Mouse (Mus musculus) CH12.LX (cell line): ENCODE results near the gene Trpc4ap. TPM values are rescaled to one million over a fixed set of nuclear protein-coding genes. Genes with fewer than 3 reads are reported as not detected.
"Not testable (repeated sequence)": the region's sequence is repeated elsewhere in the genome, so short reads cannot be mapped to it uniquely, and the experiment has no call there.

Source experiments
- DNase-seq: peaks from one replicate; pipeline ENCODE4 v3.0.0-alpha.2; 2013; ENCODE audit errors: extremely low read depth
- H3K27ac ChIP-seq: 2 replicates; pipeline ENCODE4 v1.5.1; 2012; ENCODE audit warnings: low read depth, mild to moderate bottlenecking, control low read depth, moderate library complexity; ENCODE audit not compliant: insufficient read depth
- H3K27me3 ChIP-seq: replicated peaks from 2 replicates; pipeline ENCODE3; 2012; ENCODE audit warnings: inconsistent platforms
- H3K36me3 ChIP-seq, 2 experiments: replicated peaks in 1 of 2; 2 replicates each; pipeline versions ENCODE3 to v1.6.1; 2012; ENCODE audit warnings: inconsistent platforms in 1 of 2, low read length in 1 of 2, mild to moderate bottlenecking in 1 of 2, mixed read lengths in 1 of 2, moderate library complexity in 1 of 2; ENCODE audit not compliant: control insufficient read depth in 1 of 2, insufficient read depth in 1 of 2
- H3K4me1 ChIP-seq, 2 experiments: 2 replicates each; pipeline ENCODE4 v1.6.1; 2012; ENCODE audit warnings: inconsistent platforms in 1 of 2, moderate library complexity in 1 of 2; ENCODE audit not compliant: insufficient read depth in 2 of 2, control insufficient read depth in 1 of 2
- H3K4me2 ChIP-seq: 2 replicates; pipeline ENCODE4 v1.6.1; 2012; ENCODE audit warnings: low read depth, mild to moderate bottlenecking, control low read depth; ENCODE audit not compliant: poor library complexity, insufficient read depth, severe bottlenecking
- H3K4me3 ChIP-seq, 3 experiments: fragments of 150-350 bp in 1 of 3; sonication (generic) in 1 of 3; replicated peaks in 1 of 3; 2 replicates each; pipeline versions ENCODE3 to v1.5.1; 2011 to 2012; ENCODE audit warnings: low read depth in 2 of 3, low read length in 2 of 3, mild to moderate bottlenecking in 2 of 3, moderate library complexity in 2 of 3, control low read depth in 1 of 3, improper control_type of control experiment in 1 of 3, inconsistent platforms in 1 of 3, mixed read lengths in 1 of 3; ENCODE audit not compliant: poor library complexity in 1 of 3
- H3K79me2 ChIP-seq: replicated peaks from 2 replicates; pipeline ENCODE4 v1.6.1; 2012; ENCODE audit warnings: mild to moderate bottlenecking, moderate library complexity; ENCODE audit not compliant: control insufficient read depth, poor library complexity, insufficient read depth, severe bottlenecking; ENCODE audit errors: extremely low read depth
- H3K9ac ChIP-seq: 2 replicates; pipeline ENCODE4 v1.6.1; 2012; ENCODE audit warnings: low read depth, mild to moderate bottlenecking, control low read depth, moderate library complexity; ENCODE audit not compliant: insufficient read depth
- H3K9me3 ChIP-seq: replicated peaks from 2 replicates; pipeline ENCODE3; 2012; ENCODE audit warnings: low read length, inconsistent platforms, mixed read lengths
- CHD1 ChIP-seq: IDR thresholded peaks from 2 replicates; pipeline ENCODE4 v1.6.1; 2012; ENCODE audit warnings: low read depth, low read length, improper control_type of control experiment, inconsistent platforms
- CHD2 ChIP-seq: IDR thresholded peaks from 2 replicates; pipeline ENCODE4 v1.6.1; 2011; ENCODE audit warnings: low read length, improper control_type of control experiment
- E2F4 ChIP-seq: IDR thresholded peaks from 2 replicates; pipeline ENCODE4 v1.6.1; 2011; ENCODE audit warnings: low read depth, low read length, improper control_type of control experiment; ENCODE audit not compliant: insufficient replicate concordance
- JUN ChIP-seq: IDR thresholded peaks from 2 replicates; pipeline ENCODE4 v1.6.1; 2011; ENCODE audit warnings: low read depth, mild to moderate bottlenecking, low read length, improper control_type of control experiment, moderate library complexity; ENCODE audit not compliant: insufficient read depth
- KAT2A ChIP-seq: IDR thresholded peaks from 2 replicates; pipeline ENCODE4 v1.6.1; 2012; ENCODE audit warnings: low read length, improper control_type of control experiment, inconsistent platforms; ENCODE audit not compliant: insufficient replicate concordance
- MAFK ChIP-seq: IDR thresholded peaks from 2 replicates; pipeline ENCODE4 v1.6.1; 2011; ENCODE audit warnings: low read length, improper control_type of control experiment; ENCODE audit not compliant: insufficient replicate concordance
- MAX ChIP-seq: IDR thresholded peaks from 2 replicates; pipeline ENCODE4 v1.6.1; 2011; ENCODE audit warnings: low read length, improper control_type of control experiment
- MEF2A ChIP-seq: IDR thresholded peaks from 2 replicates; pipeline ENCODE4 v1.6.1; 2014; ENCODE audit warnings: low read depth, mild to moderate bottlenecking, inconsistent platforms, low read length, improper control_type of control experiment, borderline replicate concordance
- NELFE ChIP-seq: IDR thresholded peaks from 2 replicates; pipeline ENCODE4 v1.6.1; 2011; ENCODE audit warnings: low read depth, low read length, improper control_type of control experiment
- NRF1 ChIP-seq: IDR thresholded peaks from 2 replicates; pipeline ENCODE4 v1.6.1; 2014; ENCODE audit warnings: low read depth, mild to moderate bottlenecking, inconsistent platforms, low read length, improper control_type of control experiment, moderate library complexity
- PAX5 ChIP-seq: IDR thresholded peaks from 2 replicates; pipeline ENCODE4 v1.6.1; 2012; ENCODE audit warnings: low read length, inconsistent platforms, mixed read lengths
- SIN3A ChIP-seq: IDR thresholded peaks from 2 replicates; pipeline ENCODE4 v1.6.1; 2012; ENCODE audit warnings: low read length, improper control_type of control experiment, inconsistent platforms
- USF1 ChIP-seq: IDR thresholded peaks from 2 replicates; pipeline ENCODE4 v1.6.1; 2014; ENCODE audit warnings: low read depth, mild to moderate bottlenecking, inconsistent platforms, low read length, improper control_type of control experiment
- ZC3H11A ChIP-seq: IDR thresholded peaks from 2 replicates; pipeline ENCODE4 v1.6.1; 2012; ENCODE audit warnings: low read depth, mild to moderate bottlenecking, inconsistent platforms, low read length, improper control_type of control experiment
- ZKSCAN1 ChIP-seq: IDR thresholded peaks from 2 replicates; pipeline ENCODE4 v1.6.1; 2012; ENCODE audit warnings: low read depth, inconsistent platforms, low read length, improper control_type of control experiment, borderline replicate concordance
- ZMIZ1 ChIP-seq: IDR thresholded peaks from 2 replicates; pipeline ENCODE4 v1.6.1; 2012; ENCODE audit warnings: low read depth, mild to moderate bottlenecking, inconsistent platforms, low read length, improper control_type of control experiment
- dilution Hi-C: fragments of 300-500 bp; cut with MboI; formaldehyde crosslinking; loops from 2 replicates; pipeline ENCODE4 v1.14.3; 2020; ENCODE audit warnings: low sequenced_read_pairs; ENCODE audit not compliant: extremely low pct_unique_long_range_greater_than_20kb, extremely low pct_ligation_motif_present
- in situ Hi-C: fragments of 300-500 bp; cut with MboI; formaldehyde crosslinking; loops from 3 replicates; pipeline ENCODE4 v1.14.3; 2019; ENCODE audit warnings: low sequenced_read_pairs, low pct_ligation_motif_present, low pct_unique_long_range_greater_than_20kb, mixed read lengths
- polyA plus RNA-seq: library from polyadenylated mRNA; unstranded; fragments of >175 nt; gene quantifications from 2 replicates; pipeline ENCODE4 v1.2.1, GENCODE M21; 2012; ENCODE audit warnings: low read depth; ENCODE audit not compliant: insufficient read length
- total RNA-seq, 2 experiments: library from RNA; depleted of rRNA; stranded (reverse); fragments of 300-350 nt in 1 of 2; fragments of >200 nt in 1 of 2; gene quantifications; 2 replicates each; pipeline ENCODE4 v1.2.3; 2012 to 2014

Gene Trpc4ap
- total and polyA plus RNA-seq, 3 experiments, result 52.8 to 105 (median 55.8) TPM

DNA sequence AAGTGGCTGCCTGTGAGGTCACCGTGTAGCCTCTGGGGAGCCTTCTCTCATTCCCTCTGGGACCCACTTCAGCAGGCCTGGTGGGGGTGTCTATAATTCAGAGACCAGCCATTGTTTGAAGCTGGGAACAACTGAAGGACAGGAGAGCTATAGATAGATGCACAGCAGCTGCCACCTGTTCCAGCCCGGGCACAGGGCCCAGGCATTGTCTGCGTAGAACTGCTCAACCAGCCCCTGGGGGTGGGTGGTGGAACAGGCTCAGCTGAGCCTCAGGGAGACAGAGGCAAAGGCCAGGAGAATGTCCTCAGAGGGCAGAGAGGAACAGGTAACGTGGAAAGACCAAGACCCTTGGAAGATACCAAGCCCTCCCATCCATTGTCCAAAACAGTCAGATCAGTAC is 85.8 kb downstream of the Trpc4ap start:
- in situ Hi-C loops (no loop called here), dilution Hi-C loops (no loop called here)
- Histone ChIP-seq H3K79me2 (no peaks in the 10 kb centered on the region), H3K4me1 (peaks cover 0 to 6% of the 10 kb centered on the region in 2 experiments; a peak in 2 of 4 replicates), H3K9ac (no peak overlapping the region), H3K4me3 (no peak overlapping the region), H3K27me3 (peaks cover 49% of the 10 kb centered on the region), H3K36me3 (no peaks in the 10 kb centered on the region), H3K27ac (no peak overlapping the region), H3K4me2 (no peak overlapping the region), H3K9me3 (no peaks in the 10 kb centered on the region)
- no peak for DNase-seq
- TF ChIP-seq JUN (no peak), ZC3H11A (no peak), MEF2A (no peak), KAT2A (no peak), ZKSCAN1 (no peak), MAFK (no peak), PAX5 (no peak), CHD1 (no peak), CHD2 (no peak), E2F4 (no peak), MAX (no peak), ZMIZ1 (no peak), NRF1 (no peak), USF1 (no peak), SIN3A (no peak), NELFE (no peak)

GRCm38 (mm10) chr2:155605236-155605589 is 87.0 kb downstream of the Trpc4ap start:
- H3K9ac ChIP-seq, H3K36me3 ChIP-seq, H3K4me2 ChIP-seq, dilution Hi-C loops, H3K27ac ChIP-seq, H3K4me1 ChIP-seq, in situ Hi-C loops, H3K4me3 ChIP-seq, H3K79me2 ChIP-seq, DNase-seq, H3K9me3 ChIP-seq: not testable (repeated sequence)
- peaks cover 39% of the 10 kb centered on the region for H3K27me3 ChIP-seq
